Mouse (Mus musculus) spleen, adult 18-20 months (tissue): ENCODE data around the gene Cd46.

Experiments used
- DNase-seq, 2 experiments: peaks; one replicate each; pipeline ENCODE4 v3.0.0; 2022; ENCODE audit warnings: mixed read lengths in 2 of 2

Cd46 gene

DNA sequence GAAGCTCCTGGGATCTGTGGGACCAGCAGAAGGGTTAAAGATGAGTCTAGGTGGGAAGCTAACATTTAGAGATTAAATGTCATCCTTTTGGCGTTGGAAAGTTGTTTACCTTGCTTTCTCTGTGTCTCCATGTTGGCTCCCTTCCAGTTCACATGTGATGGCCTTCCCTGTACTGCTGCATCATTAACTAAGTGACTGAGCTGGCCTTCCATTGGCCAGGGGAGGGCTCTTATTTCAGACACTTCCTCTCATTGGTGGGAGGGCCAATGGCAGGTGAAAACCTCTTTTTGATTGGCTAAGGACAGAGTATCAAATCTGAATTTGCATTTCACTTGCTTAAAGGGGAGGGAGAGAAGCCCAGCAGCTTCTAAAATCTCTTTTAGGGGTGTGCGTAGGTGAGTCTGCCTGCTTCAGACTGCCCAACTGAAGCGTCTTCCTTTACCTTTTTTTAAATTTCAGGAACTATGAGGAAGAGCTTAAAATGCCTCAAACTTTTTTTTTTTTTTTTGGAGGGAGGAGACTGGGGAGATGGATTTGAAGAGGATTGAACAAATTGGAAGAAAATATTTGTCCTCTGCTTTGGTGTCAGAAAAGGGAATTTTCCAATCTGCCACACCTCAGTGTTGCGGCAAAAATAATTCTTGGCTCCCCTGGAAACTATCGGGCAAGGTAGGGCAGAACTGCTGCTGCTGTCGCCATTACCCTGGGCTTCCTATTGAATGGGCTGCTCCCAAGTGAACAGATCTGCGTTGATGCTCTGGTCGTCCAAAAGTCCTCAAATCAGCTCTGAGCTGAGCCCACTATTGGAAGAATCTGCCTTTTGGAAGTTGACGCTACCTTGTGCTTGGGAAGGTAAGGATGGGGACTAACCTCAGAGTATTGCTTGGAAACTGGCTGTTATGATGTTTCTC, 73.7 kb downstream of the Cd46 start:
- DNase-seq = peak in 1 of 2 experiments; percentile 27

DNA sequence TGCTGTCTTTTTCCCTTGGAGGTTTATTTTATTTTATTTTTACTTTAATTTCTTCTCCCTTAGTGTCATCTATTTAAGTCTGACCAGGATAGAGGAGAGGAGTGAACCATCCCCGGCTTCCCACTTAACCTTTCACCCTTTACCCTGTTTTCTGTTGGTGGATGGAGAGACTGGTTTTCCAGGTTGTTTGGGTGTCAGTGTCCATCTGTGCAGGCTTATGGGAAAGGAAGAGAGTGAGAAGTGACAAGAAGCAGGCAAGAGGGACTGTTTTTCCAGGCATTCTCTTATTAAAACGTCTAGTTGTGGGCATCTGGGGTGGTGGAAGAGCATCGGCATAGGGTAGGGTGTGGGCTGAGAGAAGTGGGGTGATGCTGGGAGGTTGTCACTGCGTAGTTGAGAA, 74.4 kb downstream of the Cd46 start:
- no peak for DNase-seq

DNA sequence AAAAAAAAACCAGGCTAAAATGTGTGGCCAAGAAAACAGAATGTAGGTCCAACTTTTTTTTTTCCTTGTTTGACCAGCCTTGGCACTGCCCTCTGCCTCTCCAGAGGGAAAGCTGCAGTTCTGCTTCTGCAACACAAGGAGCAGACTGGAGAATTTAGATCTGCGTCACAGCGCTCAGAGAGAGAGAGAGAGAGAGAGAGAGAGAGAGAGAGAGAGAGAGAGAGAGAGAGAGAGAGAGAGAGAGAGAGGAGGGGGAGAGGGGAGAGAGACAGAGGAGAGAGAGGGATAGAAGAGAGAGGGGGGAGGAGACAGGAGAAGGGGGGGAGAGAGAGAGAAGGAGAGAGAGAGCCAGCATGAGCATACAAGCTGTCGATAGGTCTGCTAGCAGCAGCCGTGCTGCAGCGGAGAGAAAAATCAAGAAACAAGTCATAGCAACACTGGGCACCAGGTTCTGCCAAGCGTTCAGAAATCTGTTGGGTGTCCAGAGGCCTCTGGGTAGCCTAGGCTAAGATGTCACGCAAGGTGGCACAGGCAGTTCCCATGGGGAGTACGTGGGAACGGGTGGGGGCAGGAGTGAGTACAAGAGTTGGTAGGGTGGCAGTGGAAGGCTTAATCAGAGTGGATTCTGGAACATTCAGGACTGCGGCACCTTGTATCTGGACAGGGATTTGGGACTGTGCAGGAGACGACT, 75.1 kb downstream of the Cd46 start:
- no peak for DNase-seq

DNA sequence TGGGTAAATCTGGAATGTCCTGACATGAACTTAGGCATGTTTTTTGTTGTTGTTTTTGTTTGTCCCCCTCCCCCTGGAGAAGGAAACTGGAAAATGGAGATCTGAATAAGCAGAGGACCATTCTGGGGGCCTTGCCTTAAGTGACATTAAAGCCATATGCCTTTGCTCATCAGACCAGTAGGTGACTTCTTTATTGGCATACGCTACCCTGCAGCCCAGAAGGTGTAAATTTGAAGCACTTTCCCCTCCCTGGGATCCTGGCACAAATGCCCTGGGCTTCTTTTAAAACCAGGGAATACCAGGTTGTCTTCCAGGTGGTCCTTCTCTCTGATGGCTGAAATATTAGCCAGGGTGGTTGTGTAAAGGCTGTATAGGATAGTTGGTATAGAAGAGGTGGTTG, 76.8 kb downstream of the Cd46 start:
- no peak for DNase-seq

- DNase-seq = no peak
Observed at GRCm38 (mm10) chr1:195014201-195014885, 77.7 kb downstream of the Cd46 start.

DNA sequence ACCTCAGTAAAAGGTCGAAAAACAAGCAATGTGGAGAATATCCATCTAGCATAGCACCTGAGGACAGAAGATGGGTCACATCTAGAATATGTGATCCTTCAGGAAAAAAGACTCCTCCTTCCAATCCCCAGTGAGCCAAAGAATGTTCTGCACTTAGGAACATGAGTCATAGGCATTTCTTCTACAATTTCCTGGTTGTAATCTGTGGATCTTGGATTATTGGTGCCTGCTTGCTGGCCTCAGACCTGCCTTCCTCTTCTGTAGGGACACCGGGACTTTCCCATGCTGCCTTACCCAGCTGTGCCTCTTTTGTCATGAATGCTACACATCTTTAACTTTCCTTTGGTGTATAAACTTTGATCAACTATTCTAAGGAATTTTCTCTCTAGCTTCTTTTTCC, 79.5 kb downstream of the Cd46 start:
- no peak for DNase-seq

DNA sequence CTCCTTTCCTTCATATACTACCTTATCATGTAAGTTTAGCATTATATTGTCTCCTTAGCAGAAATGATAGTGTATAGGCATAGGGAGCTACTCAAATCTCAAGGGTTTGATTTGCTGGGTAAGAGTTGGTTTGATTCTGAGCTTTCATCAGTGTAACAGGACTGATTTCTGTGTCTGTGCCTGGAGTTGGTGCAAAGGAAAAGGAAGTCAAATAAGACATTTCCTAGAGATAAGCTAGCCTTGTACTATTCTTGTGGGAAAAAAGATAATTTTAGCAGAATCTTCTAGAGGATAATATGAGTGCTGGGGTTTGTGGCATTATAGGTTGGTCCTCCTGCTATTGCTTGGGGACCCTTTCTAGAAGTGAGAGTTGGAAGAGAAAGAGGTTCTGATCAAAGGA, 85.8 kb downstream of the Cd46 start:
- DNase-seq = no peak

DNA sequence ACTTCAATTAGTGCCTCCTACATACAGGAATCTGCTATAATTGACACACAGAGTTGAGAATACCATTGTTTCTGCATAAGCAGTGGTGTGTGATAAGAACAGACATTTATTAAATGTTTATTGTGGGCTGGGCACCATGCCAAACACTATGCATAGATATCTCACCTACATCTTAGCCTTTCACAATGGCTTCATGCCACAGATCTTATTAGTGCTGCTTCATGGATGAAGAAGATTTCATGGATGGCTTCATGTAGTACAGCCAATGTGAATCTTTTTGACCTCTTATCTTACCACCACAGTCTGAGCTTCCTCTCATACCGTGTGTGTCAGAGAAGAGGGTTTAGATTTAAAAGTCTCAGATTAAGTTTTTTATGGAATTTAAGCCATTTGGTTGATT, 87.9 kb downstream of the Cd46 start:
- DNase-seq = no peak

- no peak for DNase-seq
Observed at GRCm38 (mm10) chr1:195003328-195003727, 88.7 kb downstream of the Cd46 start.

DNA sequence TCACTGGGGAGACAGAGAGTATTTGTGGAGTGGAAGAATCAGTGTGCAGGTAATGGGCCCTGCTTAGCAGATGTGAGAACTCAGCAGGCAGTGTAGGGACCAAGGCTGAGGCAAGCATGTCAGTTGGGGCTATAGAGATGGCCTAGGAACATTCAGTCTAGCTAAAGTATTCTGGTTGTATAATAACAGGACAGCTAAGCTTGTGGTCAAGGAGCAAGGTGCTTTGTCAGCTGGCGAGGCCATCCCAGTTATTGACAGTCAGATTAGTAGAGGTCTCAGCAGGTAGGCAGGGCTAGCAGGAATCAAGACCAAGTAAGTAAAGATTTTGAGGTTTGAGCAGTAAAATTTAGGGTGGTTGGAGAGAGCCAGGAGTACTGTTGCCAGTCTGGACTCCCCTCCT, 93.7 kb downstream of the Cd46 start:
- DNase-seq = no peak

- peak; percentile 29 to 64 for DNase-seq
Observed at GRCm38 (mm10) chr1:194995196-194995595, 96.9 kb downstream of the Cd46 start.

DNA sequence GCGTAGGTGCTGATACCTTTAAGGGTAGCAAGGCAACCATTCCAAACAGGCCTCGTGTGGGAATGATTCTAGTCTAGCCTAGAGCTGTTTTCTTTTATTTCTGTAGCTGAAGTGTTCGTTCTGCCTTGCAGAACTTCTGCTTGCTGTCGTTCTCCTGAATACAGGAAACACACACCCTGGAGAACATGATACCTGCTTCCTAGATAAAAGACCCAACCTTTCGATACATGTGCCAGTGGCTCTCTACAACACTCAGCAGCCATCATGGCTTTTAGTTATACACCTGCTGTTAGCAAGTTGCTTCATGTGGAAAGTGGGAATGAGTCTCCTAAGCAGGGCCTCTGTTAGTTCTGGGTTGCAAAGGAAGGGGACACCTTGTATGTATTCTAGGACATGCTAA, 97.8 kb downstream of the Cd46 start:
- no peak for DNase-seq

DNA sequence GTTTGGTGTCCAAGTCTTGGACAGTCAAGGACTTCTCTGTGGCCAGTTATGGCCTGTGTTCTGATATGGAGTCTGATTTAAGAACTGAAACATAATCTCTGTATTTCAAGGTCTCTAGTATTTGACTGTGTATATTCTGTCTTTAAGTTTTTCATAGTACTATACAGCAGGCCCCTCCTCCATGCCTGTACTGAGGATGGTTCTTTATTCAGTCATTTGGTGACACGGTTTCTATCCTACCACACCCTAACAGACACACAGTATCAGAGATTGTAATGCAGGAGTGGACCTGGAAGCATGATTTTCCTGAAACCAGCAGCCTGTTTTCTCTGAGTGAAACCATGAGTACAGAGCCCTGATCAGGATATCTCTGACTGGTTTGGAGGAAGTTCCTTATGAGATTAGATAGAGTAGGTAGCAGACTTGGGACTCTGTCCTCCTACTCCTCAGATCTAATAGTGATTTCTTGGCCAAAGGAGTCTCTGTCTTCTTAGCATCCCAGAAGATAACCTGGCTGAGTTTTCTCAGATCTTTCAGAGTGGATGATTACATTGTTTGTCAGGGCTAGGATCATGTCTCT, 98.5 kb downstream of the Cd46 start:
- DNase-seq = no peak

GRCm38 (mm10) chr1:194992589-194993317, 99.3 kb downstream of the Cd46 start:
- DNase-seq = no peak

DNA sequence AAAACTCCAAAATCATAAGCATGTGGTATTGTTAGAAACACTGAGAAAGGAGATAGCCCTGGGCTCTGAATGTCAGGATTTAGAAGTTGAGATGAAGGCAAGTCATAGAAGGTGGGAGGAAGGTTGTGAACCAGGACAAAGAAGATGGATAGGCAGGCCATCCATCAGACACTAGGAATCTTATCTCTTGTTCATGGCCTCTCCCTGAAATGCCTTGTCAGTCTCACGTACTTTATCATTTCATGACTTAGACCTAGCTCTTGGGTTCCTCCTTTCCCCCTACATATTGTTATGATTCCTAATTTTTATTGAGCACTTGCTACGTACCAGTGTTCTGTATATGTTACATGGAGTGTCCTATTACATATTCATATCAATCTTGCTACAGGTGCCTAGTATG, 100.4 kb downstream of the Cd46 start:
- no peak for DNase-seq

DNA sequence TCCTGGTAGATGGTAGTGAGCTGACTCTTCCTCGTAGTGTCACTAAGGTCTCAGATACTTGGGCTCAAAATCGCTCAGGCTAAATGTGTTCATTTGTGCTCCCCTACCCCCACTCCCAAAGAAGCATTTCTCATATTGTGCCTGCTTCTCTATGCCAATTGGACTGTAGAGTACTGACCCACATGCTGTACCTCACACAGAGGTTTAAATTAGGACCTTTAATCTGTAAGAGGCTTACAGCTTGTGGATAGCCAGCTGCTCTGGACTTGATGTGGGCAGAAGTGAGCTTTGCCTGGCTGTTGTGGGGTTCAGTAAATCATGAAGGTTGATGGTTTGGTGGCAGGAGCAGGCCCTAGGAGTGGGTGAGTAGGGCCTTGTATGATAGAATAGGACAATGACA, 101.1 kb downstream of the Cd46 start:
- no peak for DNase-seq

GRCm38 (mm10) chr1:194989024-194989423, 103.0 kb downstream of the Cd46 start:
- DNase-seq = no peak
